Mouse (Mus musculus): ENCODE measurements at regions not wholly inside any gene's neighbourhood (a gene's known extent, or its start where the extent isn't known, plus 50 kb on each side); places are given as distances from the start of the nearest gene placed in this dataset.

GRCm38 (mm10) chr10:26434586-26434985 is 58.8 kb upstream of the L3mbtl3 start:
- DNase-seq, result no peak

GRCm38 (mm10) chr10:26440720-26441119 is 64.9 kb upstream of the L3mbtl3 start:
- no peak for DNase-seq

- DNase-seq, result peak; percentile 14
Measured at GRCm38 (mm10) chr10:26484311-26484710, 108.5 kb upstream of the L3mbtl3 start.

- DNase-seq, result no peak
Measured at GRCm38 (mm10) chr10:26491351-26491750, 115.6 kb upstream of the L3mbtl3 start.

GRCm38 (mm10) chr10:26492146-26492545 is 116.4 kb upstream of the L3mbtl3 start:
- DNase-seq, result no peak

GRCm38 (mm10) chr10:26492856-26493484 is 117.2 kb upstream of the L3mbtl3 start:
- no peak for DNase-seq

- no peak for DNase-seq
Measured at GRCm38 (mm10) chr10:26493801-26494200, 118.0 kb upstream of the L3mbtl3 start.

GRCm38 (mm10) chr10:26494380-26494781 is 118.6 kb upstream of the L3mbtl3 start:
- DNase-seq, result peak; percentile 48

- no peak for DNase-seq
Measured at GRCm38 (mm10) chr10:26500265-26500935, 124.6 kb upstream of the L3mbtl3 start.

- no peak for DNase-seq
Measured at GRCm38 (mm10) chr10:26520879-26521278, 145.1 kb upstream of the L3mbtl3 start.

GRCm38 (mm10) chr10:26525848-26526546 is 150.2 kb upstream of the L3mbtl3 start:
- no peak for DNase-seq

- no peak for DNase-seq
Measured at GRCm38 (mm10) chr10:26540189-26540588, 164.4 kb upstream of the L3mbtl3 start.

- no peak for DNase-seq
Measured at GRCm38 (mm10) chr10:26544061-26544460, 168.3 kb upstream of the L3mbtl3 start.

GRCm38 (mm10) chr10:26544796-26545195 is 169.0 kb upstream of the L3mbtl3 start:
- no peak for DNase-seq

- DNase-seq, result no peak
Measured at GRCm38 (mm10) chr10:26556246-26556645, 180.5 kb upstream of the L3mbtl3 start.

GRCm38 (mm10) chr10:26558118-26558517 is 182.3 kb upstream of the L3mbtl3 start:
- no peak for DNase-seq

- DNase-seq, result no peak
Measured at GRCm38 (mm10) chr10:26559323-26559722, 183.6 kb upstream of the L3mbtl3 start.

GRCm38 (mm10) chr10:26560456-26560855 is 184.7 kb upstream of the L3mbtl3 start:
- DNase-seq, result no peak

- DNase-seq, result peak; percentile 3
Measured at GRCm38 (mm10) chr10:26564462-26564861, 188.7 kb upstream of the L3mbtl3 start.

GRCm38 (mm10) chr10:26567613-26568012 is 185.6 kb upstream of the Arhgap18 start:
- no peak for DNase-seq

- no peak for DNase-seq
Measured at GRCm38 (mm10) chr10:26570468-26570867, 182.8 kb upstream of the Arhgap18 start.

- no peak for DNase-seq
Measured at GRCm38 (mm10) chr10:26571377-26571776, 181.8 kb upstream of the Arhgap18 start.

GRCm38 (mm10) chr10:26576153-26576552 is 177.1 kb upstream of the Arhgap18 start:
- no peak for DNase-seq

GRCm38 (mm10) chr10:26577087-26577486 is 176.1 kb upstream of the Arhgap18 start:
- no peak for DNase-seq

Measured in kidney, adult 18-20 months (tissue).